Mouse (Mus musculus): ENCODE measurements around the gene Hist1h2bb. TPM values are rescaled to one million over a fixed set of nuclear protein-coding genes. Genes with fewer than 3 reads are reported as not detected.

Gene Hist1h2bb
- total and polyA plus RNA-seq, 3 experiments, result 0.53 to 2,852 (median 54.6) TPM

DNA sequence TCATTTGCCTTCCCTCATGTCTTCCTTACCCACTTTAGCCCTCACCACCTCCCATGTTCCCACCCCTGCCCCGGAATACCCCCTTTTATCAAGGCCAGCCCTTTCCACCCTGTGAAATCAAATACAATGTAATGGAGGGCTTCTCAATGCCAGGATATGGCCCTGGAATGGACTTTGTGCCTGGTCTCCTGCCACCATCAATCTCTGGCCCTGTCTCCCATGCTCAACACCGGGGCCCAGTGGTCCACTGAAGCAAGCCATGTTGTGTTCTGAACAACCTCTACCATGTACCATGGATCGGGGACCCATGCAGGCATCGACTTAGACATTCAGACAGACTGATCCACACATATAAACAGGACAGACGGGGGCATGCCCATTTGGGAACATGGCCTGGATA, 16.8 kb upstream of the Hist1h2bb start:
- TF ChIP-seq MYC (IDR thresholded peaks at IDR 0.05; ENCODE audit: low read depth, low read length) (no peak), BHLHE40 (IDR thresholded peaks at IDR 0.05; ENCODE audit: low read depth, low read length) (no peak), MAX (IDR thresholded peaks at IDR 0.05; ENCODE audit: low read length) (no peak), CTCF (conservative IDR thresholded peaks at IDR 0.05 in 1 of 2, IDR thresholded peaks at IDR 0.05 in 1 of 2; ENCODE audit: low read depth in 2 of 2, low read length in 2 of 2) (no peak), ZNF384 (IDR thresholded peaks at IDR 0.05; ENCODE audit: low read depth, low read length) (no peak), MAZ (IDR thresholded peaks at IDR 0.05; ENCODE audit: low read depth, low read length) (no peak), HCFC1 (IDR thresholded peaks at IDR 0.05; ENCODE audit: low read depth, low read length) (no peak), JUN (IDR thresholded peaks at IDR 0.05; ENCODE audit: insufficient read depth, low read depth, low read length) (no peak), ZC3H11A (IDR thresholded peaks at IDR 0.05; ENCODE audit: low read depth, low read length) (no peak), MXI1 (IDR thresholded peaks at IDR 0.05; ENCODE audit: low read depth, low read length) (no peak), RAD21 (IDR thresholded peaks at IDR 0.05; ENCODE audit: low read depth, low read length) (no peak), RCOR1 (conservative IDR thresholded peaks at IDR 0.05; ENCODE audit: low read depth, low read length) (no peak), EP300 (IDR thresholded peaks at IDR 0.05; ENCODE audit: low read length) (no peak), SIN3A (IDR thresholded peaks at IDR 0.05; ENCODE audit: low read length) (no peak)
- Histone ChIP-seq H3K27me3 (replicated peaks) (no peaks in the 10 kb centered on the region), H3K4me3 (replicated peaks in 1 of 3; ENCODE audit: low read depth in 2 of 3, low read length in 2 of 3, poor library complexity in 1 of 3) (no peak overlapping the region), H3K79me2 (replicated peaks; ENCODE audit: control insufficient read depth, extremely low read depth, insufficient read depth, poor library complexity, severe bottlenecking) (no peaks in the 10 kb centered on the region), H3K36me3 (replicated peaks in 1 of 2; ENCODE audit: control insufficient read depth in 1 of 2, insufficient read depth in 1 of 2, low read length in 1 of 2) (no peaks in the 10 kb centered on the region), H3K9ac (ENCODE audit: insufficient read depth, low read depth) (no peak overlapping the region), H3K27ac (ENCODE audit: insufficient read depth, low read depth) (no peak overlapping the region), H3K9me3 (replicated peaks; ENCODE audit: low read length) (no peaks in the 10 kb centered on the region), H3K4me1 (ENCODE audit: control insufficient read depth in 1 of 2, insufficient read depth in 2 of 2) (no peaks in the 10 kb centered on the region), H3K4me2 (ENCODE audit: insufficient read depth, low read depth, poor library complexity, severe bottlenecking) (no peak overlapping the region)
- dilution Hi-C loops (cut with MboI; ENCODE audit: extremely low pct_ligation_motif_present, extremely low pct_unique_long_range_greater_than_20kb, low sequenced_read_pairs) (no loop called here), in situ Hi-C loops (cut with MboI; ENCODE audit: low pct_ligation_motif_present, low pct_unique_long_range_greater_than_20kb, low sequenced_read_pairs) (loop anchor here (10.0 kb wide), 1 partner anchor 95 kb away; no protein-coding TSS in a partner anchor)
- no peak for DNase-seq (ENCODE audit: extremely low read depth)

- Histone ChIP-seq H3K27ac (ENCODE audit: insufficient read depth, low read depth) (no peak overlapping the region), H3K9ac (ENCODE audit: insufficient read depth, low read depth) (no peak overlapping the region), H3K79me2 (replicated peaks; ENCODE audit: control insufficient read depth, extremely low read depth, insufficient read depth, poor library complexity, severe bottlenecking) (no peaks in the 10 kb centered on the region), H3K4me1 (ENCODE audit: control insufficient read depth in 1 of 2, insufficient read depth in 2 of 2) (no peaks in the 10 kb centered on the region), H3K4me3 (replicated peaks in 1 of 3; ENCODE audit: low read depth in 2 of 3, low read length in 2 of 3, poor library complexity in 1 of 3) (no peak overlapping the region), H3K9me3 (replicated peaks; ENCODE audit: low read length) (no peaks in the 10 kb centered on the region), H3K27me3 (replicated peaks) (no peaks in the 10 kb centered on the region), H3K36me3 (replicated peaks in 1 of 2; ENCODE audit: control insufficient read depth in 1 of 2, insufficient read depth in 1 of 2, low read length in 1 of 2) (no peaks in the 10 kb centered on the region), H3K4me2 (ENCODE audit: insufficient read depth, low read depth, poor library complexity, severe bottlenecking) (no peak overlapping the region)
- TF ChIP-seq MAFK (IDR thresholded peaks at IDR 0.05; ENCODE audit: insufficient replicate concordance, low read length) (no peak), MXI1 (IDR thresholded peaks at IDR 0.05; ENCODE audit: low read depth, low read length) (no peak), SMC3 (IDR thresholded peaks at IDR 0.05; ENCODE audit: low read depth, low read length) (no peak), USF1 (IDR thresholded peaks at IDR 0.05; ENCODE audit: low read depth, low read length) (no peak), MYC (IDR thresholded peaks at IDR 0.05; ENCODE audit: low read depth, low read length) (no peak), JUN (IDR thresholded peaks at IDR 0.05; ENCODE audit: insufficient read depth, low read depth, low read length) (no peak), ELF1 (IDR thresholded peaks at IDR 0.05; ENCODE audit: low read depth, low read length) (no peak), MAX (IDR thresholded peaks at IDR 0.05; ENCODE audit: low read length) (no peak)
- in situ Hi-C loops (cut with MboI; ENCODE audit: low pct_ligation_motif_present, low pct_unique_long_range_greater_than_20kb, low sequenced_read_pairs), result no loop called here
- dilution Hi-C loops (cut with MboI; ENCODE audit: extremely low pct_ligation_motif_present, extremely low pct_unique_long_range_greater_than_20kb, low sequenced_read_pairs), result no loop called here
- no peak for DNase-seq (ENCODE audit: extremely low read depth)
Measured at GRCm38 (mm10) chr13:23730479-23730878, 16.1 kb upstream of the Hist1h2bb start.
